Mouse (Mus musculus) G1E-ER4 (cell line): Measurements from ENCODE around the gene Lrrk1. TPM values are rescaled to one million over a fixed set of nuclear protein-coding genes. Genes with fewer than 3 reads are reported as not detected.

Source experiments
- GATA1 ChIP-seq: IDR thresholded peaks from one replicate; pipeline ENCODE4 v1.8.0; 2012; ENCODE audit warnings: low read length, inconsistent platforms
- polyA plus RNA-seq: library from polyadenylated mRNA; stranded (reverse); fragments of >175 nt; gene quantifications from 2 replicates; pipeline ENCODE4 v1.2.3, GENCODE M21; 2012

Gene Lrrk1
- polyA plus RNA-seq, 1 experiment = not detected

DNA sequence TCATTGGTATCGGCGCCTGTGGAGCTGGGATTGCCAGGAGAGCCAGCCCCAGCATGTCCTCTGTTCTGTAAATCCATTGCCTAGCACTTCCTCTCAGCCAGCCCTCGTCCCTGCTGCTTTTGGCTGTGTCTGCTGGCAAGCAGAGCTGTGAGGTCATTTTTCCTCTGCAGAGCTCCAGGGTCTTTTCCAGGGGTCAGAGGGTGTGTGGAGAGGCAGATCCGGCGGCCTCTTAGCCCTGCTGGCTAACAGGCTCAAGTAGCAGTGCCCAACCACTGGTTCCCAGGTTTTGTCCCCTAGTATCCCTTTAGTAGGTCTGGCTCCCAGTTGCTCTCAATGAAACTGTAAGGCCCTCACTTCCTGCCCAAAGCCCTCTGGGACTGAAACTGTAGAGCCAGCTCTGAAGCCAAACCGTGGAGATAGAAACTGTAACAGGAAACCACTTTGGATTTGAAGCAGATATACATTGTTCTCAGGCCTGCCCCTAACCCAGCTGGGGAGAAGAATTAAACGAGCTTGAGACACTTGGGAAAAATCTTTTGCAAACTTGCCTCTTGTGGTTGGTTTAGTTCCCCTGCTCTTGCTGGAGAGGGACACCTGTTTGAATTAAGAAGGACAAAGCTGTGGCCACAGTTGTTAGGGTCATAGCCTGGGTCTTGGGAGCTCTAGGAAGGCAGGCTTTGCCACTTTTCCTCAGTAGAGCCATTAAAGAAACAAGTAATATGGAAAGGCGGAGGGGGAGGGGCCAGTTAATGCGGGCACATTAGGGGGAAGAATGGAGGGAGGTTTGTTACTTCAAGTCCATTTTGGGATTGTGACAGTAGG, 169.7 kb downstream of the Lrrk1 start:
- no peak for TF ChIP-seq GATA1

DNA sequence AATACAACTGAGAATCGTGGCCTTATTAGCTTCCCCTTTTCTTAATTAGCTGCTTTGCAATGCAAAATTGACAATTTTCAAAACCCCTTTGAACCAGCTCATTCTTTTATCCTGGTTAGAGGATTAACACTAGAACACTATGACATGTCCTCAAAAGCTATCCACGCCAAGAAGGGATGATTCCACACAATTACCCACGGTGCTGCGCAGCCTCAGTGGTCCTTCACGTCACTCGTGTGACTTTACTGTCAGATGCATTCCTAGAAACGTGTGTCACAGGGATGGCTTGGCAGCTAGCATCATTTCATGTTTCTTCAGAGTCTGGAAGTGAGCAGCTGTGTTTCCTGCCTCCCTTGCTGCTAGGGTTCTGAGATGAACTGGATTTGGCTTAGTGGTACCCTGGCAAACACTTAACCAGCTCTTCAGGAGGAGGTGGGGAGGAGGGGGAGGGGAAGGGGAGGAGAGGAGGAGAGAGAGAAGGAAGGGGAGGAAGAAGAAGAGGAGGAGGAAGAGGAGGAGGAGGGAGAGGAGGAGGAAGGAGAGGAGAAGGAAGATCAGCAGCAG, 170.5 kb downstream of the Lrrk1 start:
- TF ChIP-seq GATA1 = no peak

DNA sequence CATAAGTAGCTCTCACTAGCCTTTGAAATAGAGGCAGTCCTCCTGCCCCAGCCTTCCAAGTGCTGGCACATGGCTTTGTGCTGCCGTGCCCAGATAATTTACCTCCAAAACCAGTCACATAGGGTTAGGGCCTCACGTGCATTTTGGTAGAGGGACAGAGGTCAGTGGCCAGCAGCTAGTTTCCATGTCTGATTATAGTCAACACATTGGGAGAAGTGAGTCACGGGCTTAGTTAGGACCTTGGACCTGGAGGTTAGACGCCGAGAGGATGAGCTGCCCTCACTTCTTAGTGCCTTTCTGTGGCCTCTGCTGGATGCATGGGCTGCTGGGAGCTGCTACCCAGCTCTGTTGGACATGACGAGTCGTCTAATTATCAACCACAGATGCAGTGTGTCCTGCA, 171.1 kb downstream of the Lrrk1 start:
- TF ChIP-seq GATA1 = no peak

DNA sequence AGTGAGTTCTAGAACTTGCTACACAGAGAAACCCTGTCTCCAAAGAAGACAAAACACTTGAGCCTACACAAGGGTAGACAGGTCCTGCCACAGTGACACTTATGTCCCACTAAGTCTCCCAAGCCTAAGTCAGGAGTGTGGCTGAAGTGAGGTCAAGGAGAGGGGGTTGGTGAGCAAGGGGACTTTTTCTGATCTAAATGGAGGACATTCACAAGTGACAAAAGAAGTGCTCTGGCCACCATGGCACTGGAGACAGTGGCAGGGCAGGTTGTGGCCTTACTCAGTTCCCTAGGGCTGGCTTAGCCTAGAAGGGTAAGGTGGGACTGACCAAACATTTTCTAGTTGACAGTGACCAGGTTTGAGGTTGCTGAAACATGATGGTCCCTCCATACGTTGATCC, 172.2 kb downstream of the Lrrk1 start:
- no peak for TF ChIP-seq GATA1

DNA sequence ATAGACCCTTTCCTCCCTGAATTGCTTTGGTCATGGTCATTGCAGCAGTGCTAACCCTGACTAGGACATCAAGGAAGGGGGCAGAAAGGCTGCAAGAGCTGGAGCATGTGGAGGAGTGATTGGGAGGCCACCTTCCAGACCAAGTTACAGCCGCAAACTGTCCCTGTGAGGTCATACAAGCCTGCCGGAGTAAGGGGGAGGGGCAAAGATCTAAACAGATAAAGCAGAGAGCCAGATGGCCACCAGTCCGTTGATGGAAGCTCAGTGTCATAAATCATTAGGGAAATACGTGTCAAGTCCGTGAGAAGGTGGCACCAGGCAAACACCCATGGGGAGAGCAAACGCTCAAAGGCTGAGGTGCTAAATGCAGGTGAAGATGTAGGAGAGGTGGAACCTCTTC, 173.7 kb downstream of the Lrrk1 start:
- no peak for TF ChIP-seq GATA1

DNA sequence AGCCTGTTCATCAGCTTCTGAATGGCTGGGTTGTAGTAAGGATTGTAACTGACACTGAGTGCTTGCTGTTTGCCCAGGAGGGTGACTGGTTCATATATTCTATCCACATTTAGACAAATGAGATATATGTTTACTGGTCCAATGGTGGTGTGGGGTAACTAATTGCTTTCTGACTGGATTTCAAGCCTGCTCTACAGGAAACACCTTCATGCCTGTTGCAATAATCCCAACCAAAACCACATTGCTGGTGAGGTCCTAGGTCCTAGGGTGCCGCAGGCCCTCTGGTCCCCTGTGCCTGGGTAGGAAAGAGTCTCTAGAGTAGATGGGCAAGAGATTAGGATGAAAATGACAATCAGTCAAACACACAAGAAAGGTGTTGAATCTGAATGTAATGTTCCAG, 175.3 kb downstream of the Lrrk1 start:
- TF ChIP-seq GATA1 = no peak

DNA sequence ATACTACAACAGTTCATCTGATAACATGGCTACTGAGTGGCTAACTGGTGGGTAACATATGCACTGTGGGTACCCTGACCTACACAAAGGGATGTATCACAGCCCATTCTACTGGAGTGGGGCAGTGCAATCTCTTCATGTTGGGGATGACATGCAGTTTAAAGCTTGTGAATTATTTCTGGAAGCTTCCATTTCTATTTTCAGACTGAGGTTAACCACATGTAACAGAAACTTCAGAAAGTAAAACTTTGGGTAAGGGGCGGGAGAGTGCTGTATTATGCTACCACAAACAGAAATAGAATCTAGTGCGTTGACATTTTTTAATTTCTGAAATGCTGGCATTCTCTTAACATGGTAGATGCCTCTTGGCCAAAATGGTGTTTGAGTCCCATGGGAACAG, 178.2 kb downstream of the Lrrk1 start:
- TF ChIP-seq GATA1 = no peak

DNA sequence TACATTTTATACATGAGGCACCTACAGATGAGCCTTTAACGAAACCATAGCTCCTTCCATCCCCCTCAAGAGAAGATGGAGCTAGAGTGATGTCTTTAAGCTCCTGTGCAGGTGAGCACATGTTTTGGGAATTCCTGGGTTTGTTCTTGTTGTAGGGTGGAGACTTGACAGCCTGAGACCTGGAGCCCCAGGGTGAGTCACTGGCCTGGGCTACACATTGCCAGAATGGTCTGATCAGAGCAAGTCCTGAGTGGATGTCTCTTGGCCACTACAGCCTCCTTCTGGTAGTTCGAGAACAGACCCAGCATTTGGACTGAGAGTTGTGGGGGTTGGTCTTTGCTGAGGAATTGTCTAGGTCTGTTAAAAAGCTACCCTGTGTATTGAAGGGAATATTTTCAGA, 186.5 kb downstream of the Lrrk1 start:
- TF ChIP-seq GATA1 = no peak

DNA sequence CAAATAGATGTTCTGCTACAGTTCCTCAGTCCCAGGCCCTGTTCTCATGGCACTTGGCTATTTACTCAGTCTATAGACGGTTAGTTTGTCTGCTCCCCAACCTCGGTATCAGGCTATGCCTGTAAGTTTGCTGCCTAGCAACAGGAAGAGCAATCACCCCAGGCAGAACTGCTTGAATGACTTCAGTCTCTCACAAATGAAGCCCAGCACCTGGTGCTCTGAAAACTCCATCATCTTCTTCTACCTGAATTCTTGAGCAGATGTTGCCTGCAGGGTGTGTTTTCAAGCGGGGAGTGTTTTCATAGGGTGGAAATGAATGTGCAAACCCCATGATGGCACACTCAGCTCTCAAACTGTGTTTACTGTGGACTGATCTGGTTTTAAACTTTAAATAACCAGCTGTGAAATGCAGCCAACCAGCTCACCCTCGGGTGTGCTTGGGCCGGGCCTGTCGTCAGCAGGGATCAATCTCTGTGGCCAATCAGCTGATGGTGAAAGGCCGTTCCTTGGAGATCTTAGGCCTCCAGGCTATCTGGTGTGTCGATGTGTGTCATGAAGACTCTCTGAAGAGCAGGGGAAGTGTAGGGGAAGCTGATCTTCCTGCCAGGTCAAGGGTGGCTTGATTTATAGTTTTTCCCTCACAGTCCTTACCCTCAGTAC, 187.2 kb downstream of the Lrrk1 start:
- no peak for TF ChIP-seq GATA1

DNA sequence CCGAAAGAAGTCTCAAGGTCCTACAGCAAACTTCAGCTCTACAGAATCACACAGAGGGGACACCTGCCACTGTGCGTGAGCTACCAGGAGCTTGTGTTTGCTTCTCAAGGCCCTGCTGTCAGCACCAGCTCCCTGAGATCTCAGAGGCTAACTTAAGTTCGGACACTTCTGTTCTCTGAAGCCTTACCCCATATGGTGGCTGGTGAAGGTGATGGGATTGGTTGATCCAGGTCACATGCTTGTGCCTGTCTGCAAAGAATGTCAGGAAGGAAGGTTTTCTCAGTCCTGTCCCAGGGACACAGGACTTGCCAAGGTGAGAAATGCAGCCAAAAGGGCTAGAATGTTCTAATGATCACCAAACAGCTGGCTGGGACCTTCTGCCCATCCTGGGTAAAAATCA, 187.8 kb downstream of the Lrrk1 start:
- no peak for TF ChIP-seq GATA1

DNA sequence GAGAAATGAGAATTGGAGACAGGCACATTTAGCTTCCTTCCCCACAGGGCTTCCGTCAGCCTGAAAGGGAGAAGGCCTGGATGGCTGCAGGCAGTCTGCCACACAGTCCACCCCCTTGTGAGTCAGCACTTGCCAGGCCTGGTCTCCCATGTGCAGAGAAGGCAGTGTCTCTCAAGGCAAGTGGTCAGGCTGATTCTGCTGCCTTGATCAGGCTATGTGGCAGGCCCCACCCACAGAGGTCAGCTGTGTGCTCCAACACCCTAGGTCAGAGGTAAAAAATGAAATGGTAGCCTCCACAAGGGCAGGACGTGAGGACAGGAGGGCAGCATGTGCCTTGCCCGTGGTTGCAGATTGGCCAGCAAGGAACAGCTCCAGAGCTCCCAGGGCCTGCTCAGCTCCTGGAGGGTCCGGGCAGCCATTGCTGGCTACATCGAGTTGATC, 188.7 kb downstream of the Lrrk1 start:
- TF ChIP-seq GATA1 = no peak

DNA sequence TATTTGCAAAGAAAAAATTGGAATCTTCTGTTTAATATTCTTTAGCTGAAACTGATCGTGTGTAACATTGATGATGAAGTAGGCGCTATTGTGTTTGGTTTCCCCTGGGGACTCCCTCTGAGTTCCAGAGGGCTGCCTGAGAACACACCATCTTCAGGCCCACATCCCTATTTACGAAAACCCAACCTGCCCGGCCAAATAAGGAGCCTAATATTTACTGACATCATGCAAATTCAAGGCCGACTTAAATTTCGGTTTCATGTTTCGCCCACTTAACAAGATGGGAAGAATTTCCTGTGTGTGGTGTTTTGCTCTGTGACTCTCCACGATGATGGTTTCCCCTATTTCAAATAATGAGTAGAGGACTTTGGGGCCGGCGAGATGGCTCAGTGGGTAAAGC, 189.7 kb downstream of the Lrrk1 start:
- TF ChIP-seq GATA1 = no peak

DNA sequence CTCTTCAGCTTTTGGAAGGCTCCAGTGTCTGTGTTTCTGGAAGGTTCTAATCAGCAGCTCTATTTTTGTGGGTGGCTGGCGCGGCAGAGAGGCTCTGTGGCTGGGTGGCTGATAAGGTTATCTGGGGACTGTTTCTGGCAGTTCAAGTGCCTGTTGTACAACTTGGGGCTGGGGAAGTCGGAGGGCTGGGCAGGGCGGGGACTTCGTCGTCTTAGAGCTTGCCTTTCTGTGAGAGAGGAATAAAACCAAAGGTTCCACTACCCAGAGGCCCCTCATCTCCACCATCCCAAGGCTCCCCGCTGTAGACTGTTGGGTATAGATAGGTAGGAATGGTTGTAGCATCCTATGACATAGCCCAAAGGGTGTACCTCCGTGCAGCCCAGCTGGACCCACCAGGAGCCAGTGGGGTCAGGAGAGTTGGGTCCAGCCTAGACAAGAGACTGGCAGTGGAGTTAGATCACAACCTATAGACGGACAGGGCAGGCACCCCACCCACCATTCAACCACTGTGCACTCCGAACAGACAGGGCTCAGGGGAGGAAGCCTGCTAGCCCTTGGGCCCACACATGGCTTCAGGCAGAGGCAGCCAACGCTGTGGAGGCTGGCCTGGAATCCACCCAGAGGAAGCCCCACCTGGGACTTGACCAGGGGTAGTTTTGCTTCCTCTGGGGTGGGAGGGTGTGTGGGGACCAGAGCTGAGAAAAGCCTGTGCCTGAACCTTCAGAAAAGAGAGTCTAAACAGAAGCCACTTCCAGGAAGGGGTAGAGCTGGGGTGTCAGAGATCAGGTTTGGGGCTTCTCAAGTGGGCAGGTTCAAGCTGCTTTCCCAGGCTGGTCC, 191.3 kb downstream of the Lrrk1 start:
- peak; percentile 95 for TF ChIP-seq GATA1

DNA sequence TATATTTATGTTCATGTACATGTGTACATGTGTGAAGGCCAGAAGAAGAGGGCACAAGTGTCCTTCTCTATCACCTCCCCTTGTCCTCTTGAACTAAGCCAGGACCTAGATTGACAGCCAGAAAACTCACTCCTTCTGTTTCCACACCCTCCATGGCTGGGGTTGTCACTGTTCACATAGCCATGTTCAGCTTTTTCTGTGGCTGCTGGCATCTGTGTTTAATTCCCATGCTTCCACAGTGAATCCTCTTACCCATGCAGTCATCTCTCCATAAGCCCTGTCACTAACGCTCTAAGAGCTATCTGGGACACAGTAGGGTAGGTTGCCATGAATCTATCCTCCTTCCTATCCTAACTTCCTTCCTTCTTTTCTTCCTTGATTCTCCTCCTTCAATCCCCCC, 192.3 kb downstream of the Lrrk1 start:
- TF ChIP-seq GATA1 = no peak

DNA sequence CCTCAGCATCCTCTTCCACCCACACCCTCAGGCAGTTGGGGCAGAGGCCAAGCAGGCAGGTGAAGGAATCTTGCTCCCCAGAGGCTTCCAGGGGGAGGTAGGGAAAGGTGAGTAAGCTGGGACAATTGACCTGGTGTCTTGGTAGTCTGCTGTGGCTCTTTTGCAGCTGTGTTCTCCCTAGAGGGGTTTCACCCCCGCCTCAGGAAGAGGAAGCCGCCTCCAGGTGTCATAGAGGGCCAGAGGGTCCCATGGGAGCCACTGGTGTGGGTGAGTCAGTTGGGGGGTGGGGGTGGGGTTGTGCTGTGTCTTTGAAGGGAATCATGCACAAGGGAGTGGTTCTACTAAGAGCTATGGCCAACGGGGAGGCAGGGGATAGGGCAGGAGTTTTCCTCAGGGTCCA, 193.6 kb downstream of the Lrrk1 start:
- no peak for TF ChIP-seq GATA1
